Mouse (Mus musculus): ENCODE data around the gene Slc22a6. TPM values are rescaled to one million over a fixed set of nuclear protein-coding genes. Genes with fewer than 3 reads are reported as not detected.

The Slc22a6 gene
- polyA plus RNA-seq, 1 experiment, result not detected

DNA sequence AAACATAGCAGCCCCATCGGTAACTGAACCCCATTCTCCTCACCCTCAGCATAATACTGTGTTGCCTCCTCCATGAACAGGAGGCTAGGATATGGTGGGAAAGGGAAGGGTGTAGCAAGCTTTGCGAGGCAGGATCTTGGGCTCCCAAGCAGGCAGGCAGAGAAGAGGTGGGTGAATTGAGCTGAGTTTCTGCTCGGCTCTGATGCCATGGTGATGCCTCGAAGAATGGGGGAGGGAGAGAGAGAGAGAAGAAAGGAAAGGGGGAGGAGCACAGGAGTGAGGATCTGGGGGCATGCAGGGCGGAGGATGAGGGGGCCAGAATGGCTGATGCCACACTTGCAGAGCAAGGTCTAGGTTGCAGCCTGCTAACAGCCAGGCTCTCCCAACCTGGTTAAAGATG, 47.9 kb downstream of the Slc22a6 start:
- H3K4me1 ChIP-seq, result peaks cover 36% of the 10 kb centered on the region
- TF ChIP-seq FLI1 (IDR thresholded peaks at IDR 0.05; ENCODE audit: low read length) (no peak), GATA1 (IDR thresholded peaks at IDR 0.05; ENCODE audit: borderline replicate concordance, low read length) (no peak)
- no peaks in the 10 kb centered on the region for H3K9me3 ChIP-seq

GRCm38 (mm10) chr19:8672859-8673258, 55.0 kb downstream of the Slc22a6 start:
- no peak overlapping the region for H3K4me3 ChIP-seq (replicated peaks)
- H3K9me3 ChIP-seq, result no peaks in the 10 kb centered on the region
- TF ChIP-seq FLI1 (IDR thresholded peaks at IDR 0.05; ENCODE audit: low read length), result no peak
- no peak for TF ChIP-seq GATA1 (IDR thresholded peaks at IDR 0.05; ENCODE audit: borderline replicate concordance, low read length)
- peaks cover 10% of the 10 kb centered on the region for H3K4me1 ChIP-seq
- H3K27me3 ChIP-seq (replicated peaks), result peaks cover 22% of the 10 kb centered on the region
- H3K36me3 ChIP-seq (replicated peaks; ENCODE audit: low read length), result no peaks in the 10 kb centered on the region

More for the DNA sequence above, 47.9 kb downstream of the Slc22a6 start:
- Histone ChIP-seq H3K36me3 (replicated peaks; ENCODE audit: low read length) (no peaks in the 10 kb centered on the region), H3K27me3 (replicated peaks) (peaks cover 53% of the 10 kb centered on the region), H3K4me3 (replicated peaks) (no peak overlapping the region)

DNA sequence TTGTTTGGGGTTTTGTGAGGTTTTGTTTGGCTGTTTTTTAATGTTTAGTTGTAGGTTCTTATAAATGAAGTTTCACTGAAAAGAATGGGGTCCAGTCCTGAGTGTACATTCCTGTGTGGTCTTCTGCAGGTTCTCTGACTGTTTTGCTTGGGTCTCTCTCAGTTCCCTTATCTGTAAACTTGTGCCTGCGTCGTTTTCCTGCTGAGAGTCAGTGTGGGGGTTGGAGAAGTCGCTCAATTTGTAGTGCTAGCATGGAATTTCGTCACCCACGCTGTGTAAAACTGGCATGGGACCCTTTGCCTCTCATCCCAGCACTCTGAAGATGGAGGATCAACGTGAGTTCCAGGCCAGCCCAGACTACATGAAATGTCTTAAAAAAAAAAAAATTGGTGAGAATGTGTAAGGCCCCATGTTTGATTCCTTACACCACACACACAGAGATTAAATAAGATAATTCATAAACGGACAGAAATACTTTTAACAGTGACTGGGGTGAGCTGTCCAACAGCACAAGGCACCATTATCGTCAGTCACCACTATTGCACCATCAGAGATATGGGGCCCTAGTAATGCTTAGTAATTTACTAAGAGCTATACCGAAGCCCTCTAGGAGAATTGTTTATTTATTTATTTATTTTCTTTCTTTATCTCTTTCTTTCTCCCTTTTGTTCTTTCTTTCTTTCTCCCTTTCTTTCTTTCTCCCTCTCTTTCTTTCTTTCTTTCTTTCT, 55.7 kb downstream of the Slc22a6 start:
- no peak for TF ChIP-seq FLI1 (IDR thresholded peaks at IDR 0.05; ENCODE audit: low read length)
- TF ChIP-seq GATA1 (IDR thresholded peaks at IDR 0.05; ENCODE audit: borderline replicate concordance, low read length), result no peak
- Histone ChIP-seq H3K4me1 (peaks cover 10% of the 10 kb centered on the region), H3K9me3 (no peaks in the 10 kb centered on the region), H3K27me3 (replicated peaks) (peaks cover 27% of the 10 kb centered on the region), H3K4me3 (replicated peaks) (no peak overlapping the region), H3K36me3 (replicated peaks; ENCODE audit: low read length) (no peaks in the 10 kb centered on the region)

Other genes with a start within 250 kb of the Slc22a6 start
- gene Slc22a30, start 212.9 kb upstream of the Slc22a6 start, polyA plus RNA-seq (2012; ENCODE audit: insufficient read depth, low replicate concordance), result not detected in 2 replicates
- not detected in 2 replicates for gene Slc22a8, start 26.8 kb upstream of the Slc22a6 start, polyA plus RNA-seq (2012; ENCODE audit: insufficient read depth, low replicate concordance)
- 0.02 TPM in 1 of 2 replicates, not detected in the other for gene Chrm1, start 45.8 kb downstream of the Slc22a6 start, polyA plus RNA-seq (2012; ENCODE audit: insufficient read depth, low replicate concordance)
- 139 and 161 TPM in 2 replicates for gene Slc3a2, start 105.3 kb downstream of the Slc22a6 start, polyA plus RNA-seq (2012; ENCODE audit: insufficient read depth, low replicate concordance)
- gene Wdr74, start 117.8 kb downstream of the Slc22a6 start, polyA plus RNA-seq (2012; ENCODE audit: insufficient read depth, low replicate concordance), result 3.7 and 16.5 TPM in 2 replicates
- 0.86 TPM in 1 of 2 replicates, not detected in the other for gene 1700092M07Rik, start 122.7 kb downstream of the Slc22a6 start, polyA plus RNA-seq (2012; ENCODE audit: insufficient read depth, low replicate concordance)
- gene Stx5a, start 123.4 kb downstream of the Slc22a6 start, polyA plus RNA-seq (2012; ENCODE audit: insufficient read depth, low replicate concordance), result 18.8 and 39.1 TPM in 2 replicates
- 10.6 and 13.3 TPM in 2 replicates for gene Nxf1, start 139.0 kb downstream of the Slc22a6 start, polyA plus RNA-seq (2012; ENCODE audit: insufficient read depth, low replicate concordance)
- gene Tmem223, start 153.0 kb downstream of the Slc22a6 start, polyA plus RNA-seq (2012; ENCODE audit: insufficient read depth, low replicate concordance), result 53.5 and 407 TPM in 2 replicates
- 154 and 203 TPM in 2 replicates for gene Tmem179b, start 156.4 kb downstream of the Slc22a6 start, polyA plus RNA-seq (2012; ENCODE audit: insufficient read depth, low replicate concordance)
- 33.7 and 61.6 TPM in 2 replicates for gene Taf6l, start 168.4 kb downstream of the Slc22a6 start, polyA plus RNA-seq (2012; ENCODE audit: insufficient read depth, low replicate concordance)
- gene Polr2g, start 180.5 kb downstream of the Slc22a6 start, polyA plus RNA-seq (2012; ENCODE audit: insufficient read depth, low replicate concordance), result 6.3 TPM in 1 of 2 replicates, not detected in the other
- 1.3 and 5.9 TPM in 2 replicates for gene Zbtb3, start 184.5 kb downstream of the Slc22a6 start, polyA plus RNA-seq (2012; ENCODE audit: insufficient read depth, low replicate concordance)
- 0.51 TPM in 1 of 2 replicates, not detected in the other for gene Ttc9c, start 201.3 kb downstream of the Slc22a6 start, polyA plus RNA-seq (2012; ENCODE audit: insufficient read depth, low replicate concordance)
- 13.5 and 54.1 TPM in 2 replicates for gene Hnrnpul2, start 202.0 kb downstream of the Slc22a6 start, polyA plus RNA-seq (2012; ENCODE audit: insufficient read depth, low replicate concordance)
- 44.9 and 148 TPM in 2 replicates for gene AC129217.1, start 211.7 kb downstream of the Slc22a6 start, polyA plus RNA-seq (2012; ENCODE audit: insufficient read depth, low replicate concordance)
- 124 and 182 TPM in 2 replicates for gene Bscl2, start 219.4 kb downstream of the Slc22a6 start, polyA plus RNA-seq (2012; ENCODE audit: insufficient read depth, low replicate concordance)
- not detected in 2 replicates for gene Gng3, start 221.2 kb downstream of the Slc22a6 start, polyA plus RNA-seq (2012; ENCODE audit: insufficient read depth, low replicate concordance)
- gene Lrrn4cl, start 232.7 kb downstream of the Slc22a6 start, polyA plus RNA-seq (2012; ENCODE audit: insufficient read depth, low replicate concordance), result 0.23 TPM in 1 of 2 replicates, not detected in the other